Mouse (Mus musculus): ENCODE measurements around the gene Crygs. TPM values are rescaled to one million over a fixed set of nuclear protein-coding genes. Genes with fewer than 3 reads are reported as not detected.
"Not testable (repeated sequence)": the region's sequence is repeated elsewhere in the genome, so short reads cannot be mapped to it uniquely, and the experiment has no call there.

The Crygs gene
- polyA plus RNA-seq, 1 experiment from 2014 or later, result not detected

GRCm38 (mm10) chr16:22779228-22779835 lies 32.0 kb downstream of the Crygs start:
- WGBS, result 87% methylated on average over 3 of the region's 3 CpGs

GRCm38 (mm10) chr16:22778296-22778695 lies 33.1 kb downstream of the Crygs start:
- H3K9me3 ChIP-seq; H3K4me2 ChIP-seq; H3K27ac ChIP-seq; H3K9ac ChIP-seq; H3K36me3 ChIP-seq; H3K4me1 ChIP-seq (replicated peaks); H3K4me3 ChIP-seq; H3K27me3 ChIP-seq; ATAC-seq (ENCODE audit: low FRiP score): not testable (repeated sequence)
- WGBS, result 93% methylated on average over 12 of the region's 12 CpGs

More at GRCm38 (mm10) chr16:22779228-22779835, 32.0 kb downstream of the Crygs start:
- Histone ChIP-seq H3K27me3 (no peaks in the 10 kb centered on the region), H3K4me1 (replicated peaks) (no peaks in the 10 kb centered on the region), H3K36me3 (no peaks in the 10 kb centered on the region), H3K27ac (no peak overlapping the region), H3K4me3 (no peak overlapping the region), H3K4me2 (no peak overlapping the region), H3K9me3 (no peaks in the 10 kb centered on the region), H3K9ac (no peak overlapping the region)
- ATAC-seq (ENCODE audit: low FRiP score), result no peak

DNA sequence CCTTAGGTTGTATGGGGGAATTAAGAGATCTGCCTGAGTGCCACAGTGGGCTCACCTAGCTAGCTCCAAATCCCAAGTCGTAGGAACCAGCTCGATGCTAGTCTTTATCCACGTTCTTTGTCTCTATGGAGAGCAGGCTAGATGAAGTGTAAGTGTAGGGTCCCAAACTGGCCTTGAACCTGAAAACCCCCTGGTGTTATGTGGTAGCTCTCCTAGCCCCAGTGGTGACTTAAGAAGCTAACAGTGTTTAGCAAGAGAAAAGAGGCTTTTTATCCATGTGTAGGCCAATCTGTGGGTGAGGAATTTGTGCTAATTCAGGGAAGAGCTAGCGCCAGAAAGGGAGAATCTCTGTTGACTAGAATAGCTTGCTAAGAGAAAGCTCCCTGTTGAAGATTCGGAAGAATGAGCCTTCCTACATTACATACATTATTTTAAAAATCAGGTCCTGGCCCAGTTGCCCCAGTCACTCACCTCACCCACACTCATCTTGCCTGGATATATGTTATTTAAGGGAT lies 35.8 kb downstream of the Crygs start:
- H3K4me1 ChIP-seq (replicated peaks), result no peaks in the 10 kb centered on the region
- H3K4me2 ChIP-seq, result no peak overlapping the region
- H3K9me3 ChIP-seq, result no peaks in the 10 kb centered on the region
- H3K9ac ChIP-seq, result no peak overlapping the region
- no peak overlapping the region for H3K27ac ChIP-seq
- no peaks in the 10 kb centered on the region for H3K27me3 ChIP-seq
- no peaks in the 10 kb centered on the region for H3K36me3 ChIP-seq
- 73% methylated on average over 5 of the region's 5 CpGs for WGBS
- no peak overlapping the region for H3K4me3 ChIP-seq
- ATAC-seq (ENCODE audit: low FRiP score), result no peak

GRCm38 (mm10) chr16:22768661-22769060 lies 42.7 kb downstream of the Crygs start:
- H3K4me2 ChIP-seq, result no peak overlapping the region
- ATAC-seq (ENCODE audit: low FRiP score), result no peak
- WGBS, result 93% methylated on average over 8 of the region's 8 CpGs
- H3K27ac ChIP-seq, result no peak overlapping the region
- H3K9ac ChIP-seq, result no peak overlapping the region
- H3K36me3 ChIP-seq, result no peaks in the 10 kb centered on the region
- no peaks in the 10 kb centered on the region for H3K9me3 ChIP-seq
- no peaks in the 10 kb centered on the region for H3K4me1 ChIP-seq (replicated peaks)
- H3K27me3 ChIP-seq, result no peaks in the 10 kb centered on the region
- no peak overlapping the region for H3K4me3 ChIP-seq

- Histone ChIP-seq H3K36me3 (no peaks in the 10 kb centered on the region), H3K4me2 (no peak overlapping the region), H3K9ac (no peak overlapping the region), H3K9me3 (no peaks in the 10 kb centered on the region), H3K27ac (no peak overlapping the region), H3K4me3 (no peak overlapping the region), H3K27me3 (no peaks in the 10 kb centered on the region), H3K4me1 (replicated peaks) (no peaks in the 10 kb centered on the region)
- ATAC-seq (ENCODE audit: low FRiP score), result no peak
- 93% methylated on average over 3 of the region's 3 CpGs for WGBS
These were observed 44.0 kb downstream of the Crygs start for GRCm38 (mm10) chr16:22767405-22767804.

DNA sequence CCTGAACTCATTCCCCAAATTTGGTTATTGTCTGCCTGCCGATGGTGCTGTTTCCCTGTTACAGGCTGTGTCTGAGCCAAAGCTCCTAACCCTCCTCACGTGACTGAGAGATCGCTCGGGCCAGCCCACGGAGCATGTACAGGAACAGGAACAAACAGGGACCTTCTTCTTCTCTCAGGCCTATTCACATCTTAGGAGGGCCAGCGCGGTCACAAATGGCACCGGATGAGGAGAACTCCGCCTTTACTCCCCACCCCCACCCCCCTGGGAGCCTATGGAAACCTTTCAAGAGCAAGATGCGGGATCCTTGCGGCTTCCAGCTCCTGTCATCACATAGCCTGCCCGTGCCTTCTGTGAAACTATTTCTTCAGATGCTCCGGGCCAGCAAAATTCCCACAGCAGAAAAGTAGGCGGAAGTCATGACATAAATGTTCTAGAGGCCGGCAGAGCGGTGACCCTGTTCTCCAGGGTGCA lies 44.6 kb downstream of the Crygs start:
- no peak overlapping the region for H3K4me2 ChIP-seq
- no peak for ATAC-seq (ENCODE audit: low FRiP score)
- no peak overlapping the region for H3K27ac ChIP-seq
- no peak overlapping the region for H3K9ac ChIP-seq
- 74% methylated on average over 16 of the region's 16 CpGs for WGBS
- no peaks in the 10 kb centered on the region for H3K4me1 ChIP-seq (replicated peaks)
- no peaks in the 10 kb centered on the region for H3K9me3 ChIP-seq
- H3K27me3 ChIP-seq, result no peaks in the 10 kb centered on the region
- no peaks in the 10 kb centered on the region for H3K36me3 ChIP-seq
- H3K4me3 ChIP-seq, result no peak overlapping the region

- Histone ChIP-seq H3K36me3 (no peaks in the 10 kb centered on the region), H3K9me3 (peaks cover 2% of the 10 kb centered on the region; the same call in 1 of the 2 replicates), H3K27me3 (no peaks in the 10 kb centered on the region), H3K9ac (no peak overlapping the region), H3K4me1 (replicated peaks) (no peaks in the 10 kb centered on the region), H3K4me3 (no peak overlapping the region), H3K4me2 (no peak overlapping the region), H3K27ac (no peak overlapping the region)
- no peak for ATAC-seq (ENCODE audit: low FRiP score)
- WGBS, result 90% methylated on average over 7 of the region's 7 CpGs
These were observed 45.8 kb downstream of the Crygs start for GRCm38 (mm10) chr16:22765531-22765930.

Other genes starting within 250 kb of the Crygs start
- gene Dgkg, start 154.4 kb downstream of the Crygs start, polyA plus RNA-seq (2015; fragmentation: Nextera tagmentation; extraction: Ambion mirVana), result 0.80 and 0.84 TPM in 2 replicates
- 23.5 and 24.0 TPM in 2 replicates for gene Tbccd1, start 46.1 kb upstream of the Crygs start, polyA plus RNA-seq (2015; fragmentation: Nextera tagmentation; extraction: Ambion mirVana)
- 98.9 and 101 TPM in 2 replicates for gene Dnajb11, start 46.3 kb upstream of the Crygs start, polyA plus RNA-seq (2015; fragmentation: Nextera tagmentation; extraction: Ambion mirVana)
- 0.23 TPM in 1 of 2 replicates, not detected in the other for gene Ahsg, start 79.7 kb upstream of the Crygs start, polyA plus RNA-seq (2015; fragmentation: Nextera tagmentation; extraction: Ambion mirVana)
- not detected in 2 replicates for gene Fetub, start 106.8 kb upstream of the Crygs start, polyA plus RNA-seq (2015; fragmentation: Nextera tagmentation; extraction: Ambion mirVana)
- gene Hrg, start 139.5 kb upstream of the Crygs start, polyA plus RNA-seq (2015; fragmentation: Nextera tagmentation; extraction: Ambion mirVana), result 0.22 TPM in 1 of 2 replicates, not detected in the other
- 0.16 TPM in 1 of 2 replicates, not detected in the other for gene Kng2, start 217.9 kb upstream of the Crygs start, polyA plus RNA-seq (2015; fragmentation: Nextera tagmentation; extraction: Ambion mirVana)
- gene Kng1, start 246.3 kb upstream of the Crygs start, polyA plus RNA-seq (2015; fragmentation: Nextera tagmentation; extraction: Ambion mirVana), result 0.14 TPM in 1 of 2 replicates, not detected in the other

All from hindbrain, embryonic 13.5 days (tissue).